Mouse (Mus musculus): ENCODE data around the gene Gck.

DNA sequence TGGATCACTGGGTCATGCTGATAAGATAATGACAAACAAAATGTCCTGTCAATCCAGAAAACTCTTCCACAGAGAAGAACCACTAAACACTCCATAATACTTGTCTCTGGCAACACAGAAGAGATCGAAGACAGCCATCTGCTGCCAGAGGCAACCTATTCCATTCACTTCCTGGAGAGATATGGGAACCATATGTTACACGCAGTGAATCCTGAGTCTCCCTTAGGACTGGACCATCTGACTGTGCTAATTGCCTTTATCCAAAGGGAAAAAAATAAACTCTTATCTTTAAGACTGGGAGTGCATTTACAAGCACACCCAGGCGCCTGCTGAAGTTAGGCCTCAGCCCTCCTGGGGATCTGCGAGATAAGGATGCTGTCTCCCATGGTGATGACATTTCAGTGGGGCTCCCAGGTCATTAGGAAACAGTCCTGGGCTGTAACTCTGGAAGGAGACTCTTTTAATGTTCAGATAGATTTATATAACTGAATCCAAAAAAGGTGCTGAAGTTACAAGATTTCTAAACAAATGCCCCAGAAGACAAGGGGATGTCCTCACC is 57.0 kb downstream of the Gck start:
- no peak for TF ChIP-seq CTCF (IDR thresholded peaks at IDR 0.05; ENCODE audit: extremely low read depth, insufficient read depth, insufficient read length, insufficient replicate concordance)
- TF ChIP-seq POLR2A (IDR thresholded peaks at IDR 0.05; ENCODE audit: low read depth, low read length) = no peak
